Mouse (Mus musculus) spleen, adult 2 months (tissue): ENCODE data around the gene Rab38.

Source experiments
- CTCF ChIP-seq: fragments of 200-500 bp; IDR thresholded peaks from 2 replicates; pipeline ENCODE4 v1.5.1; 2011; ENCODE audit warnings: mild to moderate bottlenecking, inconsistent platforms; ENCODE audit not compliant: insufficient read depth, insufficient read length, insufficient replicate concordance; ENCODE audit errors: extremely low read depth
- POLR2A ChIP-seq: fragments of 200-500 bp; IDR thresholded peaks from 2 replicates; pipeline ENCODE4 v1.6.1; 2011; ENCODE audit warnings: low read depth, low read length, inconsistent platforms

DNA sequence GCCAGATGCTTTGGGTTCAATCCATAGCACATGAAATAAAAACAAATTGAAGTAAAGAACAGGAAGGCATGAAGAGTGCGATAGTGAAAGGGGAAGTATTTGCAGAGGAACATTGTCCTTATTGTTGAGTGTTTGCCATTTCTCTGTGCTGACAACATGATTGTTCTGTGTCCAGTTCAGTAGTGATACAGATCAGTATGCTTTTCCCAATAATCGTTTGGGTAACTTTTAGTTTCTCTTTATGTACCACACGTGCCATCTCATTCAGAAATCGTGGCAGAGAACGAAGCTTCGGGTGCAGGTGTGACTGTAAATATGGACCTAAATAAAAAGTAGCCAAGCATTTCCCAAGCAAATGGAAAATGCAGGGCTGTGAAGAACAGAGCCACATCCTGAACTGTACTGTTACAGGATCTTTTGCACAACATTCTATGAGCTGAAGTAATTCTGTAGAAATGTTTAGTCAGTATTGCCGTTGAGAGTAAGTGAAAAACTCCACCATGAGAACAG is 52.1 kb downstream of the Rab38 start:
- no peak for TF ChIP-seq CTCF
- TF ChIP-seq POLR2A: no peak
